Comparison of ENCODE assay signal across 8 mouse cellular contexts in genomic region chr7:19148875-19149541, GRCm38 (mm10). TPM values are rescaled to one million over a fixed set of nuclear protein-coding genes. Genes with fewer than 3 reads are reported as not detected.
DNase-seq lines count a peak whose midpoint lies in the region; ATAC-seq lines count a peak whose summit lies in the region.

TSS of gene Qpctl (minus strand) at chr7:19149291.

- ATAC-seq in hindbrain, embryonic 12.5 days (ENCODE audit: low FRiP score), result peak; percentile 98

- peaks cover 34% of the 10 kb centered on the region for H3K36me3 ChIP-seq in hindbrain, embryonic 12.5 days

- H3K9me3 ChIP-seq in hindbrain, embryonic 12.5 days (replicated peaks), result no peaks in the 10 kb centered on the region

- H3K4me1 ChIP-seq in hindbrain, embryonic 12.5 days, result peaks cover 24% of the 10 kb centered on the region

- peak within 1 kb of the TSS; percentile 66 for H3K4me2 ChIP-seq in hindbrain, embryonic 12.5 days (replicated peaks)

- H3K27me3 ChIP-seq in hindbrain, embryonic 12.5 days, result no peaks in the 10 kb centered on the region

- H3K9ac ChIP-seq in hindbrain, embryonic 12.5 days, result peak within 1 kb of the TSS; percentile 73

- DNase-seq in NIH3T3 (ENCODE audit: low read depth), result peak; percentile 99
- peak; percentile 97 to 99 for DNase-seq in cerebellum, postnatal 10 days
- peak; percentile 98 for DNase-seq in frontal cortex, postnatal 10 days (ENCODE audit: low spot score in 2 of 2)
- peak; percentile 98 to 99 for DNase-seq in layer of hippocampus, postnatal 14 days (ENCODE audit: low spot score in 2 of 2)
- peak; percentile 97 for DNase-seq in lung, postnatal 14 days
- DNase-seq in retina, adult 2 months (ENCODE audit: low read depth, low spot score), result peak; percentile 93
- DNase-seq in thymus, postnatal 36 days, result peak; percentile 97 to 99

- peak within 1 kb of the TSS; percentile 86 for H3K27ac ChIP-seq in hindbrain, embryonic 12.5 days

- peak within 1 kb of the TSS; percentile 60 for H3K4me3 ChIP-seq in hindbrain, embryonic 12.5 days

- under 1% methylated on average over 43 of the region's 43 CpGs for WGBS in hindbrain, embryonic 12.5 days

RNA-seq across cellular contexts. Expression of gene Qpctl, which starts in this region (rescaled TPM):
- 21.2 and 22.8 TPM in 2 replicates for polyA plus RNA-seq in hindbrain, embryonic 12.5 days (2016; fragmentation: Nextera tagmentation; extraction: Ambion mirVana)
- total RNA-seq in layer of hippocampus, postnatal 14 days (2021), result 10 to 100 TPM; 19.5 to 22.4 TPM

Comparison
In these comparisons a context has a peak if more than half of its experiments do, and no peak if none do; other contexts are left out.
1. Peak in every context shown above with its lines: DNase-seq, ATAC-seq, H3K4me3 ChIP-seq and H3K27ac ChIP-seq.